ENCODE assay signal across 9 mouse cellular contexts in the genomic region with DNA sequence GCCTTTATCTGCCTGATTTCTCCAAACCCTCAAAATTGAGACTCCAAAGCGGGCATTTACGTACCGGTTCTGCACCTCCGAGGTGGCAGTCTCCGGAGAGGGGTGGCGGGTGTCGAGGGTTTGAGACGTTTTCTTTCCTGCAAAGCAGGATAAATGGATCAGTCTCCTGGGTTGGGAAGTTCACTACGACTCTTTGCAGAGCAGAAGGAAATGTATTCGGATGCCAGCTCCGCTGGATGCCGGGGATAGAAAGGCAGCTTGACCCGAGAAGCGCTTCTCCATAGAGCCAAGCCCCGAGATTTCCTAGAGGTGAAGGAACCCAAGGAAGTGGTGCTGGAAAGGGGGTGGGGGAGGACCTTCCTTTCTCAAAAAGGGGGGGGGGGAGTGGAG. TPM values are rescaled to one million over a fixed set of nuclear protein-coding genes. Genes with fewer than 3 reads are reported as not detected.
DNase-seq lines count a peak whose midpoint lies in the region; ATAC-seq and TF ChIP-seq lines count a peak whose summit lies in the region.
"Had no signal": no experiment of that assay in that cellular context is flagged by ENCODE, and none has a peak within 500 bp of the region (broad histone marks: within the 10 kb centered on the region; RNA-seq: fewer than 3 reads in every experiment).

No protein-coding gene starts in this region.

- 1% methylated on average over 15 of the region's 15 CpGs for WGBS in kidney, postnatal 0 days
- under 1% methylated on average over 15 of the region's 15 CpGs for WGBS in hindbrain, embryonic 10.5 days
- 0% methylated on average over 15 of the region's 15 CpGs for WGBS in midbrain, embryonic 16.5 days

- H3K9ac ChIP-seq in kidney, postnatal 0 days (ENCODE audit: low read depth, low read length), result no peak overlapping the region
- H3K9ac ChIP-seq in midbrain, embryonic 16.5 days (ENCODE audit: low read depth, low read length), result peak overlapping the region; percentile 67

- 0 out of 2 replicates have a peak, but pooled peaks cover 5% of the 10 kb centered on the region for H3K4me1 ChIP-seq in kidney, postnatal 0 days (replicated peaks; ENCODE audit: insufficient read depth, low read length)
- peaks cover 21% of the 10 kb centered on the region for H3K4me1 ChIP-seq in hindbrain, embryonic 10.5 days (replicated peaks)
- H3K4me1 ChIP-seq in midbrain, embryonic 16.5 days (ENCODE audit: control insufficient read depth, insufficient read depth, low read length), result peaks cover 16% of the 10 kb centered on the region

- no peaks in the 10 kb centered on the region for H3K9me3 ChIP-seq in kidney, postnatal 0 days (replicated peaks; ENCODE audit: low read length)
- no peaks in the 10 kb centered on the region for H3K9me3 ChIP-seq in hindbrain, embryonic 10.5 days
- H3K9me3 ChIP-seq in midbrain, embryonic 16.5 days (replicated peaks; ENCODE audit: control insufficient read depth, low read length, poor library complexity, severe bottlenecking), result no peaks in the 10 kb centered on the region

- peak overlapping the region; percentile 78 for H3K4me2 ChIP-seq in kidney, postnatal 0 days (ENCODE audit: low read length)
- peak overlapping the region; percentile 67 for H3K4me2 ChIP-seq in midbrain, embryonic 16.5 days (ENCODE audit: low read length)

- ATAC-seq in kidney, postnatal 0 days (replicated peaks; ENCODE audit: low FRiP score, low read depth), result no peak
- ATAC-seq in midbrain, embryonic 16.5 days, result peak; percentile 37; the same call in 1 of the 2 replicates

- intact Hi-C loops in gastrocnemius, postnatal 14 days (cut with DNase I; ENCODE audit: low total_unique reads), result no loop called here

- TF ChIP-seq CTCF in kidney, postnatal 0 days (IDR thresholded peaks at IDR 0.05; ENCODE audit: low read depth), result no peak

- H3K27me3 ChIP-seq in kidney, postnatal 0 days (ENCODE audit: insufficient read depth, low read length), result peaks cover 19% of the 10 kb centered on the region; the same call in 1 of the 2 replicates
- H3K27me3 ChIP-seq in hindbrain, embryonic 10.5 days (ENCODE audit: insufficient read depth, poor library complexity, severe bottlenecking), result peaks cover 52% of the 10 kb centered on the region
- H3K27me3 ChIP-seq in midbrain, embryonic 16.5 days (ENCODE audit: control insufficient read depth, insufficient read depth, low read depth, low read length), result no peaks in the 10 kb centered on the region

- H3K4me3 ChIP-seq in kidney, postnatal 0 days (replicated peaks; ENCODE audit: low read depth, low read length), result peak overlapping the region; percentile 35
- H3K4me3 ChIP-seq in hindbrain, embryonic 10.5 days, result peak overlapping the region; percentile 59
- peak overlapping the region; percentile 71 for H3K4me3 ChIP-seq in midbrain, embryonic 16.5 days (ENCODE audit: low read depth, low read length)

- no peak overlapping the region for H3K27ac ChIP-seq in kidney, postnatal 0 days
- no peak overlapping the region for H3K27ac ChIP-seq in hindbrain, embryonic 10.5 days
- H3K27ac ChIP-seq in midbrain, embryonic 16.5 days (ENCODE audit: low read length), result peak overlapping the region; percentile 95

- no peaks in the 10 kb centered on the region for H3K36me3 ChIP-seq in kidney, postnatal 0 days (ENCODE audit: insufficient read depth, low read length)
- H3K36me3 ChIP-seq in hindbrain, embryonic 10.5 days, result no peaks in the 10 kb centered on the region
- H3K36me3 ChIP-seq in midbrain, embryonic 16.5 days (ENCODE audit: control insufficient read depth, insufficient read depth, low read length), result no peaks in the 10 kb centered on the region

- peak; percentile 17 for DNase-seq in kidney, postnatal 0 days (ENCODE audit: low spot score)
- DNase-seq in kidney, adult 18-20 months, result no peak
- DNase-seq in embryo, embryonic 10 days (ENCODE audit: low spot score), result peak; percentile 43
- DNase-seq in hindbrain, embryonic 10.5 days (ENCODE audit: low spot score), result peak; percentile 47
- DNase-seq in adrenal gland, adult 18-20 months (ENCODE audit: low spot score in 2 of 2), result no peak
- no peak for DNase-seq in right cerebral cortex, postnatal 25 days
- DNase-seq in gastrocnemius, postnatal 14 days, result no peak

RNA-seq across cellular contexts. Expression of gene Grin2b, which starts 0.5 kb away (rescaled TPM):
- 0.05 and 0.72 TPM in 2 replicates for polyA plus RNA-seq in kidney, postnatal 0 days (2015; fragmentation: Nextera tagmentation; extraction: Ambion mirVana)
- 0.47 and 0.70 TPM in 2 replicates for polyA plus RNA-seq in hindbrain, embryonic 10.5 days (2016; fragmentation: Nextera tagmentation; extraction: Ambion mirVana)
- polyA plus RNA-seq in midbrain, embryonic 16.5 days (2015; fragmentation: Nextera tagmentation; extraction: Ambion mirVana), result 74.8 and 75.6 TPM in 2 replicates
- total RNA-seq in adrenal gland, adult 18-20 months (2021), result under 1 TPM; 0.07 to 0.22 TPM
- total RNA-seq in gastrocnemius, postnatal 14 days (2021), result under 1 TPM; 0.04 to 0.14 TPM
- total RNA-seq: hematopoietic stem cell, adult 5-6 weeks had no signal

Comparison
In these comparisons a context has a peak if more than half of its experiments do, and no peak if none do; other contexts are left out.
1. DNase-seq: peak in kidney, postnatal 0 days (single experiment), embryo, embryonic 10 days (single experiment) and hindbrain, embryonic 10.5 days (single experiment); none in kidney, adult 18-20 months (single experiment), adrenal gland, adult 18-20 months (0 of 2), right cerebral cortex, postnatal 25 days (single experiment) and gastrocnemius, postnatal 14 days (single experiment).
2. RNA of gene Grin2b, which starts 0.5 kb away (polyA plus RNA-seq): 74.8 to 75.6 TPM in midbrain, embryonic 16.5 days; 0.05 to 0.72 TPM in kidney, postnatal 0 days and 0.47 to 0.70 TPM in hindbrain, embryonic 10.5 days; every median in the first group is over 10 times any median in the second.
3. Peak in every context shown above with its lines, with median percentiles within 50 percentile points of each other: H3K4me3 ChIP-seq.